Mouse (Mus musculus) macrophage (primary cell): ENCODE measurements at regions not wholly inside any gene's neighbourhood (a gene's known extent, or its start where the extent isn't known, plus 50 kb on each side); places are given as distances from the start of the nearest gene placed in this dataset.

Experiments
- H3K27ac ChIP-seq: fragments of 350-480 bp; formaldehyde crosslinking; 2 replicates; pipeline ENCODE4 v1.9.0; 2021
- H3K36me3 ChIP-seq: fragments of 350-480 bp; formaldehyde crosslinking; 2 replicates; pipeline ENCODE4 v1.9.0; 2021; ENCODE audit errors: inconsistent target
- H3K4me3 ChIP-seq: fragments of 350-480 bp; formaldehyde crosslinking; 2 replicates; pipeline ENCODE4 v1.9.0; 2021; ENCODE audit errors: inconsistent target
- H3K79me2 ChIP-seq: fragments of 350-480 bp; formaldehyde crosslinking; 2 replicates; pipeline ENCODE4 v1.9.0; 2021; ENCODE audit errors: inconsistent target
- WGBS: methylation state at CpG from one replicate; pipeline ENCODE4 v1.1.7; 2026; ENCODE audit warnings: inconsistent platforms; ENCODE audit not compliant: missing documents; 5-methylcytosine and 5-hydroxymethylcytosine counted together

GRCm38 (mm10) chr6:100150703-100151208 lies 136.5 kb downstream of the Rybp start:
- Histone ChIP-seq H3K79me2 (no peaks in the 10 kb centered on the region), H3K36me3 (no peaks in the 10 kb centered on the region), H3K4me3 (no peak overlapping the region), H3K27ac (no peak overlapping the region)
- WGBS: 38% methylated on average over 6 of the region's 6 CpGs

GRCm38 (mm10) chr6:100149458-100149852 lies 137.8 kb downstream of the Rybp start:
- H3K4me3 ChIP-seq: no peak overlapping the region
- 51% methylated on average over 5 of the region's 5 CpGs for WGBS
- no peaks in the 10 kb centered on the region for H3K79me2 ChIP-seq
- H3K36me3 ChIP-seq: no peaks in the 10 kb centered on the region
- H3K27ac ChIP-seq: no peak overlapping the region

- WGBS: 86% methylated on average over 4 of the region's 4 CpGs
- no peaks in the 10 kb centered on the region for H3K36me3 ChIP-seq
- no peak overlapping the region for H3K4me3 ChIP-seq
- H3K27ac ChIP-seq: no peak overlapping the region
- H3K79me2 ChIP-seq: no peaks in the 10 kb centered on the region
Observed at GRCm38 (mm10) chr6:100148751-100149457, 138.4 kb downstream of the Rybp start.

- H3K27ac ChIP-seq: no peak overlapping the region
- H3K36me3 ChIP-seq: no peaks in the 10 kb centered on the region
Observed at GRCm38 (mm10) chr6:100146360-100146935, 140.8 kb downstream of the Rybp start.

GRCm38 (mm10) chr6:100145869-100146268 lies 141.4 kb downstream of the Rybp start:
- no peaks in the 10 kb centered on the region for H3K79me2 ChIP-seq
- H3K27ac ChIP-seq: no peak overlapping the region
- no peak overlapping the region for H3K4me3 ChIP-seq
- 96% methylated on average over 2 of the region's 2 CpGs for WGBS
- H3K36me3 ChIP-seq: no peaks in the 10 kb centered on the region

More at GRCm38 (mm10) chr6:100146360-100146935, 140.8 kb downstream of the Rybp start:
- 95% methylated on average over 4 of the region's 5 CpGs for WGBS
- no peak overlapping the region for H3K4me3 ChIP-seq
- no peaks in the 10 kb centered on the region for H3K79me2 ChIP-seq

- Histone ChIP-seq H3K36me3 (no peaks in the 10 kb centered on the region), H3K27ac (no peak overlapping the region), H3K79me2 (no peaks in the 10 kb centered on the region), H3K4me3 (no peak overlapping the region)
- WGBS: 91% methylated on average over 4 of the region's 4 CpGs
Observed at GRCm38 (mm10) chr6:100144544-100145287, 142.6 kb downstream of the Rybp start.

- H3K4me3 ChIP-seq: no peak overlapping the region
- H3K79me2 ChIP-seq: no peaks in the 10 kb centered on the region
- H3K36me3 ChIP-seq: no peaks in the 10 kb centered on the region
- 44% methylated on average over 16 of the region's 16 CpGs for WGBS
- H3K27ac ChIP-seq: no peak overlapping the region
Observed at GRCm38 (mm10) chr6:100143586-100144301, 143.5 kb downstream of the Rybp start.

- Histone ChIP-seq H3K4me3 (no peak overlapping the region), H3K36me3 (no peaks in the 10 kb centered on the region), H3K79me2 (no peaks in the 10 kb centered on the region), H3K27ac (no peak overlapping the region)
- 66% methylated on average over 3 of the region's 5 CpGs for WGBS
Observed at GRCm38 (mm10) chr6:100141225-100141624, 146.1 kb downstream of the Rybp start.

GRCm38 (mm10) chr6:100140581-100141114 lies 146.6 kb downstream of the Rybp start:
- no peak overlapping the region for H3K27ac ChIP-seq
- no peak overlapping the region for H3K4me3 ChIP-seq
- no peaks in the 10 kb centered on the region for H3K79me2 ChIP-seq
- H3K36me3 ChIP-seq: no peaks in the 10 kb centered on the region
- 82% methylated on average over 6 of the region's 6 CpGs for WGBS

- H3K4me3 ChIP-seq: no peak overlapping the region
- H3K79me2 ChIP-seq: no peaks in the 10 kb centered on the region
- WGBS: 93% methylated on average over 6 of the region's 6 CpGs
Observed at GRCm38 (mm10) chr6:100139809-100140208, 147.5 kb downstream of the Rybp start.

GRCm38 (mm10) chr6:100138659-100139058 lies 148.6 kb downstream of the Rybp start:
- Histone ChIP-seq H3K27ac (no peak overlapping the region), H3K36me3 (no peaks in the 10 kb centered on the region), H3K4me3 (no peak overlapping the region), H3K79me2 (no peaks in the 10 kb centered on the region)
- WGBS: 100% methylated on average over 1 of the region's 2 CpGs

More at GRCm38 (mm10) chr6:100139809-100140208, 147.5 kb downstream of the Rybp start:
- Histone ChIP-seq H3K36me3 (no peaks in the 10 kb centered on the region), H3K27ac (no peak overlapping the region)

GRCm38 (mm10) chr6:100135177-100135576 lies 152.1 kb downstream of the Rybp start:
- Histone ChIP-seq H3K27ac (no peak overlapping the region), H3K36me3 (no peaks in the 10 kb centered on the region), H3K79me2 (no peaks in the 10 kb centered on the region), H3K4me3 (no peak overlapping the region)
- WGBS: 19% methylated on average over 2 of the region's 2 CpGs

GRCm38 (mm10) chr6:100133970-100134369 lies 153.3 kb downstream of the Rybp start:
- 95% methylated on average over 9 of the region's 9 CpGs for WGBS
- no peak overlapping the region for H3K27ac ChIP-seq
- H3K36me3 ChIP-seq: no peaks in the 10 kb centered on the region
- no peak overlapping the region for H3K4me3 ChIP-seq
- no peaks in the 10 kb centered on the region for H3K79me2 ChIP-seq

GRCm38 (mm10) chr6:100132916-100133600 lies 154.2 kb downstream of the Rybp start:
- WGBS: 53% methylated on average over 4 of the region's 4 CpGs
- Histone ChIP-seq H3K27ac (no peak overlapping the region), H3K36me3 (no peaks in the 10 kb centered on the region), H3K79me2 (no peaks in the 10 kb centered on the region), H3K4me3 (no peak overlapping the region)
